Mouse (Mus musculus): Measurements from ENCODE around the gene Epb41l3. TPM values are rescaled to one million over a fixed set of nuclear protein-coding genes. Genes with fewer than 3 reads are reported as not detected.

Epb41l3 gene
- total and polyA plus RNA-seq, 2 experiments from 2014 or later: 41.9 to 53.7 TPM

DNA sequence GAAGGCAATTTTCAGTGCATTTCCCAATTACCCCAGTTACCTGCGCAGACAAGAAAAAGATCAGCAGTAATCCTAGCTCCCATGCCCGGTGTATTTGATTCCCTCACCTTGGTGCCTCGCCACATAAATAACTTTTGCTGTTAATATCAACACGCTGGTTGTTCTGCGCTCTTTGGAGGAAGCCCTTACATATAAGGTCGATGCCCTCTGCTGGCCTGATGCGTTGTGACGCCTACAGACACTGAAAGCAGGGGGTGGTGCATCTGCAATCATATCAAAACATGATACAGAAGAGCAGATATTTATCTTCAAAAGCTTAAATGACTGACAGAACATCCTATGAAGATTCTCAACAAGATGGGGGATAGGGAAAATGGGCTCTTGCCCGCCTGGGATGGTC lies 181.0 kb downstream of the Epb41l3 start:
- H3K9me3 ChIP-seq (replicated peaks; ENCODE audit: control insufficient read depth, low read length): no peaks in the 10 kb centered on the region
- H3K27ac ChIP-seq (ENCODE audit: low read depth): no peak overlapping the region
- ATAC-seq (ENCODE audit: insufficient read depth, low read depth) (peak; percentile 64; the same call in 1 of the 2 replicates), DNase-seq (ENCODE audit: low spot score) (peak; percentile 25)
- WGBS: 30% methylated on average over 9 of the region's 9 CpGs
- peaks cover 21% of the 10 kb centered on the region for H3K36me3 ChIP-seq (replicated peaks; ENCODE audit: control insufficient read depth, insufficient read depth, low read length)
- peak; percentile 64 for TF ChIP-seq CTCF (IDR thresholded peaks at IDR 0.05; ENCODE audit: low read depth)
- TF ChIP-seq EP300 (IDR thresholded peaks at IDR 0.05; ENCODE audit: low read depth): no peak
- H3K4me1 ChIP-seq (ENCODE audit: control insufficient read depth, insufficient read depth): no peaks in the 10 kb centered on the region
- no peak overlapping the region for H3K9ac ChIP-seq (replicated peaks; ENCODE audit: low read depth, low read length)
- 0 out of 2 replicates have a peak overlapping the region, but pooled peaks have one; percentile 21 for H3K4me2 ChIP-seq (ENCODE audit: low read depth, low read length)
- no peak overlapping the region for H3K4me3 ChIP-seq (ENCODE audit: low read depth, low read length)
- no peaks in the 10 kb centered on the region for H3K27me3 ChIP-seq (ENCODE audit: control insufficient read depth, insufficient read depth, low read length)

DNA sequence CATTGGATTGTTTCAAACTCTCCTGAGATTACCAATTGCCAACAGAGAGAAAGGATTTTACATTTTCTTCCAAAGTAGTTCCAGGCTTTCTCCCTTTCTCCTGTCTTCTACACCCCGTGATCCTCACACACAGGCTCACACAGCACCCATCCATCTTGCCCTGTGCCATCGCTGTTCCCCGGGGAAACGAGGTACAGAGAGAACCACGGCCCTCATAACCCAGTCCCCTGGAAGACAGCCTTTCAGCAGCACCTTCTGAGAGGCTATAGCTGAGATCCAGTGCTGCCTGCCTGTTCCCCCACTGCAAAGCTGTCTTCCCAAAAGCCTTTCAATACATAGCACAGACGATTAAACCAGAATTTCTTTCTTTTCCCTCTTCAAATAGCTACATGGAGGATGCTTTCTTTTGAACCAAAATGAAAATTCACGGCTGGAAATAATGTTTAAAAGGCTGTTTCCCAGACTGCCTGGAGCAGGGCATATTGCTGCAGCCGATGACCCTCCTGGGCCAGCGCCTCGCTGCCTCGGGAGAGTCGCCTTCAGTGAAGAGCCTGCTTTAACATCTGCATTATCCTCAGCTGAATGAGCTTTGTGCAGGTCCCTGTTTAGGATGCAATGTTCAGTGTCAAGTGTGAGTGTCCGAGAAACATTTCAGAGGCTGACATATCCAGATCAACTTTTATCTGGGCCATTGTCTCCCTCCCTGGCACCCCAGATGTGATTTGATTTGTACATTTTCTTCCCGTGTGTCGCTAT lies 188.5 kb downstream of the Epb41l3 start:
- H3K4me1 ChIP-seq (ENCODE audit: control insufficient read depth, insufficient read depth): peaks cover 21% of the 10 kb centered on the region
- DNase-seq (ENCODE audit: low spot score) (no peak), ATAC-seq (ENCODE audit: insufficient read depth, low read depth) (no peak)
- TF ChIP-seq EP300 (IDR thresholded peaks at IDR 0.05; ENCODE audit: low read depth) (no peak), CTCF (IDR thresholded peaks at IDR 0.05; ENCODE audit: low read depth) (no peak)
- no peaks in the 10 kb centered on the region for H3K9me3 ChIP-seq (replicated peaks; ENCODE audit: control insufficient read depth, low read length)
- H3K4me2 ChIP-seq (ENCODE audit: low read depth, low read length): no peak overlapping the region
- no peaks in the 10 kb centered on the region for H3K27me3 ChIP-seq (ENCODE audit: control insufficient read depth, insufficient read depth, low read length)
- no peak overlapping the region for H3K9ac ChIP-seq (replicated peaks; ENCODE audit: low read depth, low read length)
- no peak overlapping the region for H3K4me3 ChIP-seq (ENCODE audit: low read depth, low read length)
- H3K36me3 ChIP-seq (replicated peaks; ENCODE audit: control insufficient read depth, insufficient read depth, low read length): peaks cover 13% of the 10 kb centered on the region
- no peak overlapping the region for H3K27ac ChIP-seq (ENCODE audit: low read depth)
- 55% methylated on average over 15 of the region's 15 CpGs for WGBS

DNA sequence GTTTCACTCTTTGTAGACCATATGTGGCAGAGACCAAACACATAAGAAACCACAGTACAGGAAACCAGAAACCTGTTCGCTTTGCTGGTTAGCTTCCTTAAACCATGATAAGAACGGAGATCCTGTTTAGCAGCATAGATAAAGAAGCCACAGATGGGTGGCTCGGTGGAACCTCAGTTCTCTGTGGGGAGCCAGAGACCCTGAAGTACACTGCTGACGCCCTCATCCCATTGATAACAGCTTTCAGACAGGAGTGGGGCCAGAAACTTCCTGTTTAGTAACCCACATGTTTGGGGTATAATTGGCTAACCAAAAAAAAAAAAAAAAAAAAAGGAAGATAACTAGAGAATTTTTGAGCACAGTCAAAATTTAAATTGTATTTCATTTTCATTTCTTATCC lies 189.7 kb downstream of the Epb41l3 start:
- no peak for ATAC-seq (ENCODE audit: insufficient read depth, low read depth)
- Histone ChIP-seq H3K9me3 (replicated peaks; ENCODE audit: control insufficient read depth, low read length) (no peaks in the 10 kb centered on the region), H3K4me3 (ENCODE audit: low read depth, low read length) (no peak overlapping the region), H3K4me2 (ENCODE audit: low read depth, low read length) (no peak overlapping the region), H3K27ac (ENCODE audit: low read depth) (no peak overlapping the region), H3K9ac (replicated peaks; ENCODE audit: low read depth, low read length) (no peak overlapping the region), H3K4me1 (ENCODE audit: control insufficient read depth, insufficient read depth) (peaks cover 21% of the 10 kb centered on the region), H3K36me3 (replicated peaks; ENCODE audit: control insufficient read depth, insufficient read depth, low read length) (peaks cover 2% of the 10 kb centered on the region; the same call in 1 of the 2 replicates), H3K27me3 (ENCODE audit: control insufficient read depth, insufficient read depth, low read length) (no peaks in the 10 kb centered on the region)
- TF ChIP-seq EP300 (IDR thresholded peaks at IDR 0.05; ENCODE audit: low read depth) (no peak), CTCF (IDR thresholded peaks at IDR 0.05; ENCODE audit: low read depth) (no peak)
- no peak for DNase-seq (ENCODE audit: low spot score)
- whole genome bisulfite sequencing: 35% methylated on average over 4 of the region's 4 CpGs

DNA sequence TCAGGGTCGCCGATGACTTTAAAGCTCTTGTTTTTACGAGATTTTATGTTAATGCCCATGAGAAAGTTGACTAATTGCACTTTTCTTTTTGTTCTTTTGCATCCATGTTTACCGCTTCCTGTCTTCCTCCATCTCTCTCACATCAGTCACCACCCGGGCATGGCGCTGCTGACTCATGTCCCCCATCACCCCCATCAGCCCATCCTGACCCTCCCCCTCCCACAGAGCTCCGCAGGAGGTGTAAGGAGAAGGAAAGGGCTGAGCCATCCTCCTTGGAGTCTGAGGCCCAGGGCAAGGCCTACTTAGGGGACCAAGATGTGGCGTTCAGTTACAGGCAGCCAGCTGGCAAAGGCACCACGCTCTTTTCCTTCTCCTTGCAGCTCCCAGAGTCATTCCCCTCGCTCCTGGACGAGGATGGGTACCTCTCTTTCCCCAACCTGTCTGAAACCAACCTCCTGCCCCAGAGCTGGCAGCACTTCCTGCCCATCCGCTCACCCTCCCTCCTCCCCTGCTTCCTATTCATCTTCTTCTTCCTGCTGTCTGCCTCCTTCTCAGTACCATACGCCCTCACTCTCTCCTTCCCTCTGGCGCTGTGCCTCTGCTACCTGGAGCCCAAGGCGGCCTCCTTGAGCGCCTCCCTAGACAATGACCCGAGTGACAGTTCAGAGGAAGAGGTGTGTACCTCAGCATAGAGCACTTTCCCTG lies 190.4 kb downstream of the Epb41l3 start:
- DNase-seq (ENCODE audit: low spot score) (no peak), ATAC-seq (ENCODE audit: insufficient read depth, low read depth) (no peak)
- Histone ChIP-seq H3K9ac (replicated peaks; ENCODE audit: low read depth, low read length) (no peak overlapping the region), H3K4me3 (ENCODE audit: low read depth, low read length) (no peak overlapping the region), H3K27ac (ENCODE audit: low read depth) (no peak overlapping the region), H3K36me3 (replicated peaks; ENCODE audit: control insufficient read depth, insufficient read depth, low read length) (no peaks in the 10 kb centered on the region), H3K4me1 (ENCODE audit: control insufficient read depth, insufficient read depth) (peaks cover 21% of the 10 kb centered on the region), H3K4me2 (ENCODE audit: low read depth, low read length) (no peak overlapping the region), H3K9me3 (replicated peaks; ENCODE audit: control insufficient read depth, low read length) (no peaks in the 10 kb centered on the region), H3K27me3 (ENCODE audit: control insufficient read depth, insufficient read depth, low read length) (no peaks in the 10 kb centered on the region)
- WGBS: 58% methylated on average over 17 of the region's 17 CpGs
- TF ChIP-seq CTCF (IDR thresholded peaks at IDR 0.05; ENCODE audit: low read depth) (no peak), EP300 (IDR thresholded peaks at IDR 0.05; ENCODE audit: low read depth) (no peak)

DNA sequence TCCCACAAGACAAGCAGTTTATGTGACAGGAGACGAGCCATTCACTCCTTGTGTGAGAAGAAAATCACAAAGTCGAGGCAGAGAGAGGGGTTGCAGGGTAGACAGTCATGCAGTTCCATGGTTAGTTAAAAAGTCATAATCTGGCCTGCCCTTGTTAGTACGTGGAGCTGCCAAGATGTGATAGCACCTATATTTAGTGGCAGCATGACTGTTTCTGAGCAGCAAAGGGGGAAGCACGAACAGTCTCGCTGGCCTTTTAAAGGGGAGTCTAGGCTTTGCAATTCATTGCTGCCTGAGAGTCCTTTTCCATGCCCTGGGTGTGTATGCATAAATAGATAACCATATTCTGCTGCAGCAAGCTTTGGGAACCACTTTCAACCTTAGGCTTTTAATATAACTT lies 191.5 kb downstream of the Epb41l3 start:
- peak overlapping the region; percentile 67 for H3K27ac ChIP-seq (ENCODE audit: low read depth)
- ATAC-seq (ENCODE audit: insufficient read depth, low read depth): peak; percentile 59; the same call in 1 of the 2 replicates
- H3K4me1 ChIP-seq (ENCODE audit: control insufficient read depth, insufficient read depth): peaks cover 21% of the 10 kb centered on the region
- no peak for TF ChIP-seq EP300 (IDR thresholded peaks at IDR 0.05; ENCODE audit: low read depth)
- TF ChIP-seq CTCF (IDR thresholded peaks at IDR 0.05; ENCODE audit: low read depth): no peak
- WGBS: 39% methylated on average over 5 of the region's 5 CpGs
- no peaks in the 10 kb centered on the region for H3K9me3 ChIP-seq (replicated peaks; ENCODE audit: control insufficient read depth, low read length)
- H3K36me3 ChIP-seq (replicated peaks; ENCODE audit: control insufficient read depth, insufficient read depth, low read length): no peaks in the 10 kb centered on the region
- 0 out of 2 replicates have a peak overlapping the region, but pooled peaks have one; percentile 12 for H3K4me2 ChIP-seq (ENCODE audit: low read depth, low read length)
- H3K9ac ChIP-seq (replicated peaks; ENCODE audit: low read depth, low read length): no peak overlapping the region
- DNase-seq (ENCODE audit: low spot score): peak; percentile 60
- H3K4me3 ChIP-seq (ENCODE audit: low read depth, low read length): no peak overlapping the region
- no peaks in the 10 kb centered on the region for H3K27me3 ChIP-seq (ENCODE audit: control insufficient read depth, insufficient read depth, low read length)

All from heart, postnatal 0 days (tissue).